Mouse (Mus musculus): Measurements from ENCODE around the gene Spata32. TPM values are rescaled to one million over a fixed set of nuclear protein-coding genes. Genes with fewer than 3 reads are reported as not detected.

Spata32 gene
- 1.4 and 1.5 TPM in 2 replicates for total RNA-seq (2014; rRNA removed)
- polyA plus RNA-seq (2015; fragmentation: Nextera tagmentation; extraction: Ambion mirVana): 1.6 TPM in 2 replicates

DNA sequence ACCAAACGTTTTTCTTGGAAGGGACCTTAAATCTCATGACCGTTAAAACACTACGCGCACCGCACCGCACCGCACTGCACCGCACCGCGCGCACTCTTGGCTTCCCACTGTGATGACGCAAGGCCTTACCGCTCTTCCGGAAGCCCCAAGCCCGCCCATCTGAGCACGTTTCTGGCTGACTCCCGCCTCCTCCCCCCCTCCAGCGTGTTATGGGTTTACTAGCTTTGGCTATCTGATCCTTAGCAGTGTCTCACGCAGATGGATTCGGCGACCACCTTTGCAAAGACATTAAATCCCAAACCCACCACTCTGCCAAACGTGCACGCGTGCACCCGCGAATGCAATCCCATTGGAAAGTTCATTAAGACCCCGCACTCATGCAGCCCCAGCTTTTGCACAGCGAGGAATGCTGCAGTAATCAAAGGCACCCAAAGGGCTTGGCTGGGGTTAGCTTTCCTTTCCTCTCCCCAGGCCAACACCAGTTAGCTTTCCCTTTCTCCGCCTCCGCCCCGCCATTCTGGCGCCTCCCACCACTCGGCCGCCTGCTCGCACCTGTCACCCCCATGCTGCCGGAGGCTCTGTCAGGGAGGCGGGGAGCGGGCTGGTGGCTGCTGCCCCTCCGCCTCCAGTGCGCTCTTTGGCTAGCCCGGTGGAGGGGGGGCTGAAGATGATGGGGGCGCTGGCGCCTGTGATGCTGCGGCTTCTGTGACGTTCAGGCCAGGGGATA, at the start of gene Spata32:
Spata32 (minus strand) TSS at position 643 of the 727 bp plus-strand sequence.
- Histone ChIP-seq H3K27me3 (ENCODE audit: insufficient read depth, low read length) (no peaks in the 10 kb centered on the region), H3K4me1 (ENCODE audit: insufficient read depth, low read length) (no peaks in the 10 kb centered on the region), H3K9ac (replicated peaks; ENCODE audit: low read length) (peak within 1 kb of the TSS; percentile 51), H3K36me3 (ENCODE audit: insufficient read depth, low read length) (peaks cover 17% of the 10 kb centered on the region), H3K4me3 (ENCODE audit: low read length) (peak within 1 kb of the TSS; percentile 42), H3K27ac (peak within 1 kb of the TSS; percentile 66), H3K9me3 (ENCODE audit: low read length) (no peaks in the 10 kb centered on the region), H3K4me2 (ENCODE audit: low read depth, low read length) (peak within 1 kb of the TSS; percentile 72)
- peak; percentile 84 for DNase-seq (ENCODE audit: low spot score)
- peak; percentile 87 for ATAC-seq
- under 1% methylated on average over 45 of the region's 45 CpGs for WGBS
- TF ChIP-seq CTCF (IDR thresholded peaks at IDR 0.05; ENCODE audit: low read depth): no peak

DNA sequence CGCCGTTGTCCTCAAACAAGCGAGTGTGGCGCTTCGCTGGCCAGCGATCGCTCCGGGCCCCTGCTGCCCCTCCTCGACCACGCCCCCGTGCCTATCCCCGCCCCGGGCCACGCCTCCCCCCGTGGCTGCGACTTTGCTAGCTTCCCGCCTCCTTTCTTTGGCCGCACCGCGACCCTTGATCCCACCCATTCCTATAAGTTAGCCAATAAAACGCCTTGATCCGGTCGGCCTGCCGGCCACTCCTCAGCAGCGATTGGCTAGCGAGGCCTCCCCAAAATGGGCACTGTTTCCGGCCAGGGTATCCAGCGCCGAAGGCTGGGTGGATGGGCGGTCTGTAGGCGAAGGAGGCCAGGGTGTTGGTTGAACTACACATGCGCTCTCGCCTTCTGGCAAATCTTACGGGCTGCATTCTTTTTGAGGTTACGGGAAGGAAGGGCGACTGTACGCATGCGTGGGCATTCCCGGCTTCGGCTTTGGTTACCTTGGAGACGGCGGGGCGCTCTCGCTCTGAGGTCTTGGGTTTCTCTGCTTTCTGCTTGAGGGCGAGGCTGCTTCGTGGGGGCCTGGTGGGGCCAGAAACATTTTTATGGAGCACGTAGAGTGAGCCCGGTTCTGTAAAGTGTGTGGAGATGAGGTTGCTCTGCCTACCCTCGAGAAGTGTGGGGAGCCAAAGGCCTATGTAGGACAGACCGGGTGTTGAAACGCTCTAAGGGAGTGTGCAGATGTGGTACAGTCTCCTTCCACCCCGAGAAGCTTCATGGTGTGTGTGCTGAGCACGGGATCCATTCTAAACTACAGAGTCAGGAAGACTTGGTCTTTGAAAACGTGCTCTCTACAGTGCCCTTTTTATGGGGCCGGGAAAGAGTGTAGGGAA, 49.4 kb upstream of the Spata32 start, which contains the start of gene Map3k14:
Map3k14 (minus strand) TSS at position 127 of the 874 bp plus-strand sequence.
- peak within 1 kb of the TSS; percentile 61 for H3K9ac ChIP-seq (replicated peaks; ENCODE audit: low read length)
- no peaks in the 10 kb centered on the region for H3K27me3 ChIP-seq (ENCODE audit: insufficient read depth, low read length)
- peak within 1 kb of the TSS; percentile 87 for H3K27ac ChIP-seq
- no peaks in the 10 kb centered on the region for H3K36me3 ChIP-seq (ENCODE audit: insufficient read depth, low read length)
- WGBS: under 1% methylated on average over 53 of the region's 55 CpGs
- peaks cover 12% of the 10 kb centered on the region for H3K4me1 ChIP-seq (ENCODE audit: insufficient read depth, low read length)
- H3K4me2 ChIP-seq (ENCODE audit: low read depth, low read length): peak within 1 kb of the TSS; percentile 90
- no peaks in the 10 kb centered on the region for H3K9me3 ChIP-seq (ENCODE audit: low read length)
- TF ChIP-seq CTCF (IDR thresholded peaks at IDR 0.05; ENCODE audit: low read depth): no peak
- DNase-seq (ENCODE audit: low spot score): peak; percentile 99
- H3K4me3 ChIP-seq (ENCODE audit: low read length): peak within 1 kb of the TSS; percentile 71
- ATAC-seq: peak; percentile 99

DNA sequence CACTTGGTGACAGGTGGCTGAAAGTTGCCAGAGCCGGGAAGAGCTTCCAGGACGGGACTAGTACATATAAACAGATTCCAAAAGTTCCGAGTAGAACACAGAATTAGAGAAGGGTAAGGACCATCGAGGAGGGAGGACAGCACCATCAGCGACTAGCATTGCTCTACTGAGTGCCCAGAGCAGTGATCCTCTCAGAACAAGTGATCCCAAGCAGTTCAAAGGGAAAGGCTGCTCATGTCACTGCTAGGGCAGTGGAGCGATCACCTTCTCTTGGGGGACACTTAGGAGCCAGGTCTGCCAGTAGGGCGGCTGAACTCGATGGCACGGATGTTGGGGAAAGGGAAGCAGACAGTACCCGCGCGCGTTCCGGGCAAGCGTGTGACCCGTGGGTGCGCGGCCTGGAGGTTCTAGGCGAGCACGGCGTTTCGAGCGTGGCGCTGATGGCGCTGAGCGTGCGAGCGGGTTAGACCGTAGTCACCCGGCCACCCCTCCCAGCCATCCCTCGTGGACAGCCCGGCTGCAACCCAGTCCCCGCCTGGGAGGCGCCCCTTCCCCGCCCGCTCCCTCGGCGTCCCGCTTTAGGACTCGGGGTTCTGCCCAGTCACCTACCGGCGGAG, 48.6 kb upstream of the Spata32 start:
- Histone ChIP-seq H3K4me1 (ENCODE audit: insufficient read depth, low read length) (peaks cover 19% of the 10 kb centered on the region), H3K36me3 (ENCODE audit: insufficient read depth, low read length) (no peaks in the 10 kb centered on the region), H3K9ac (replicated peaks; ENCODE audit: low read length) (peak overlapping the region; percentile 61), H3K4me2 (ENCODE audit: low read depth, low read length) (peak overlapping the region; percentile 90), H3K27ac (peak overlapping the region; percentile 87), H3K4me3 (ENCODE audit: low read length) (peak overlapping the region; percentile 71), H3K27me3 (ENCODE audit: insufficient read depth, low read length) (no peaks in the 10 kb centered on the region), H3K9me3 (ENCODE audit: low read length) (no peaks in the 10 kb centered on the region)
- WGBS: under 1% methylated on average over 40 of the region's 42 CpGs
- DNase-seq (ENCODE audit: low spot score) (no peak), ATAC-seq (peak; percentile 72)
- peak; percentile 23; the same call in 1 of the 2 replicates for TF ChIP-seq CTCF (IDR thresholded peaks at IDR 0.05; ENCODE audit: low read depth)

GRCm38 (mm10) chr11:103265856-103266255, 47.6 kb upstream of the Spata32 start:
- H3K9ac ChIP-seq (replicated peaks; ENCODE audit: low read length): no peak overlapping the region
- ATAC-seq (no peak), DNase-seq (ENCODE audit: low spot score) (no peak)
- H3K36me3 ChIP-seq (ENCODE audit: insufficient read depth, low read length): no peaks in the 10 kb centered on the region
- no peak overlapping the region for H3K27ac ChIP-seq
- no peak for TF ChIP-seq CTCF (IDR thresholded peaks at IDR 0.05; ENCODE audit: low read depth)
- H3K4me1 ChIP-seq (ENCODE audit: insufficient read depth, low read length): peaks cover 20% of the 10 kb centered on the region
- 42% methylated on average over 2 of the region's 2 CpGs for WGBS
- peak overlapping the region; percentile 90 for H3K4me2 ChIP-seq (ENCODE audit: low read depth, low read length)
- no peaks in the 10 kb centered on the region for H3K27me3 ChIP-seq (ENCODE audit: insufficient read depth, low read length)
- H3K4me3 ChIP-seq (ENCODE audit: low read length): peak overlapping the region; percentile 71; the same call in 1 of the 2 replicates
- H3K9me3 ChIP-seq (ENCODE audit: low read length): no peaks in the 10 kb centered on the region

DNA sequence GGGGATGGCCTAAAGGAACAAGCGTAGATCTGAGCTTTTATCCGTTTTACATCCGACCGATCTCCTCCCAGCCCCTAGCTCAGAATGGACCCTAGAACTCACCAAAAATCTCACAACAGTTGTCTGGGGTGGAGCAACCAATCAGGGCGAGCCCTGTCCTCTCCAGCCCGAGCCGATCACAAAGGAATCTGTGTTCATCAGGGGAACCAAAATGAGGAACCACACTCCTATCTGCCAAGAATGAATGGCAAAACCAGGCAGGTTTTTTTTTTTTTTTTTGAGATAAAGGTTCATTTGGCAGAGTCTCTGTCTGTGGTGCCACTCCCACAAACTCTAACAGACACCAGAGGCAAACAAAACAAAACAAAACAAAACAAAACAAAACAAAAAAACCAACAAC, 47.0 kb upstream of the Spata32 start:
- DNase-seq (ENCODE audit: low spot score): no peak
- H3K27me3 ChIP-seq (ENCODE audit: insufficient read depth, low read length): no peaks in the 10 kb centered on the region
- ATAC-seq: no peak
- WGBS: 39% methylated on average over 7 of the region's 7 CpGs
- H3K4me3 ChIP-seq (ENCODE audit: low read length): no peak overlapping the region
- TF ChIP-seq CTCF (IDR thresholded peaks at IDR 0.05; ENCODE audit: low read depth): no peak
- H3K9ac ChIP-seq (replicated peaks; ENCODE audit: low read length): no peak overlapping the region
- H3K4me1 ChIP-seq (ENCODE audit: insufficient read depth, low read length): peaks cover 20% of the 10 kb centered on the region
- no peaks in the 10 kb centered on the region for H3K9me3 ChIP-seq (ENCODE audit: low read length)
- no peak overlapping the region for H3K27ac ChIP-seq
- peak overlapping the region; percentile 90; the same call in 1 of the 2 replicates for H3K4me2 ChIP-seq (ENCODE audit: low read depth, low read length)
- H3K36me3 ChIP-seq (ENCODE audit: insufficient read depth, low read length): no peaks in the 10 kb centered on the region

DNA sequence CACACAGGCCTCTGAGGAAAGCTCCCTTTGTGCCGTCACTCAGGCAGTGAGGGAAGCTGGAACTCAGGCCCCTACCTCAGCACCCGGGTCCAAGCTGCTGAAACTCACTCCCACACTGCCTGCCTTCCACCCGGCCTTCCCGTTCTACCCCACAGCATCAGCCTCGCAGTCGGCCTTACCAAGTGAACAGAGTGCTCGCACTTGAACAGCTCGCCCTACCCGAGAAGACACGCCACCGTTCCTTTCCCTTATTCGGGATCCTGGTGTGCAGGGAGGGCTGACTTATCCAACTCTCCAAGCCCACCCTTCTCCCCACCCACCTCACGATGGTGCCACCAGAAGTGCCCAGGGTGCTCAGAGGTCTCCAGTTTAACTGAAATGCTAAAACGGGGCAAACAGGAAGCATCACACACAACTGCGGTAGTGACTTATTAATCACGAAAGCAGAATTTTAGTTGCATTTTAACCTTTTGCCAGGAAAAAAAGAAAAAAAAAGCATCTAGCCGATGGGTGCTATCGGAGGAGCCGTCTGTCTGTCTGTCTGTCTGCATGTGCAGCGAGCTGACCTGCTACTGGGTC, 46.3 kb upstream of the Spata32 start:
- TF ChIP-seq CTCF (IDR thresholded peaks at IDR 0.05; ENCODE audit: low read depth): no peak
- Histone ChIP-seq H3K9ac (replicated peaks; ENCODE audit: low read length) (no peak overlapping the region), H3K4me1 (ENCODE audit: insufficient read depth, low read length) (peaks cover 20% of the 10 kb centered on the region), H3K27me3 (ENCODE audit: insufficient read depth, low read length) (no peaks in the 10 kb centered on the region), H3K4me3 (ENCODE audit: low read length) (no peak overlapping the region), H3K27ac (no peak overlapping the region), H3K9me3 (ENCODE audit: low read length) (no peaks in the 10 kb centered on the region), H3K4me2 (ENCODE audit: low read depth, low read length) (peak overlapping the region; percentile 90; the same call in 1 of the 2 replicates), H3K36me3 (ENCODE audit: insufficient read depth, low read length) (no peaks in the 10 kb centered on the region)
- DNase-seq (ENCODE audit: low spot score) (no peak), ATAC-seq (no peak)
- WGBS: 68% methylated on average over 20 of the region's 20 CpGs
